ENCODE assay signal across 28 mouse cellular contexts in genomic region chr2:45338809-45339208, GRCm38 (mm10).
DNase-seq lines count a peak whose midpoint lies in the region; ATAC-seq and TF ChIP-seq lines count a peak whose summit lies in the region.
"Had no signal": no experiment of that assay in that cellular context is flagged by ENCODE, and none has a peak within 500 bp of the region (broad histone marks: within the 10 kb centered on the region; RNA-seq: fewer than 3 reads in every experiment).

No protein-coding gene starts in this region.

- no peaks in the 10 kb centered on the region for H3K9me3 ChIP-seq in forebrain, embryonic 14.5 days (replicated peaks; ENCODE audit: control insufficient read depth, low read length)
- no peaks in the 10 kb centered on the region; the same call in 1 of the 2 replicates for H3K9me3 ChIP-seq in forebrain, embryonic 13.5 days (replicated peaks)
- no peaks in the 10 kb centered on the region for H3K9me3 ChIP-seq in lung, embryonic 14.5 days (ENCODE audit: low read depth, low read length)
- no peaks in the 10 kb centered on the region for H3K9me3 ChIP-seq in lung, postnatal 0 days (ENCODE audit: low read length)
- H3K9me3 ChIP-seq: embryonic facial prominence, embryonic 13.5 days; embryonic facial prominence, embryonic 15.5 days; forebrain, embryonic 10.5 days; forebrain, embryonic 12.5 days; G1E had no signal

- H3K9ac ChIP-seq in forebrain, embryonic 14.5 days (ENCODE audit: low read length) = no peak overlapping the region
- H3K9ac ChIP-seq in forebrain, embryonic 13.5 days = no peak overlapping the region
- H3K9ac ChIP-seq in lung, embryonic 14.5 days = no peak overlapping the region
- no peak overlapping the region for H3K9ac ChIP-seq in lung, postnatal 0 days (replicated peaks; ENCODE audit: low read depth)
- H3K9ac ChIP-seq: embryonic facial prominence, embryonic 13.5 days; embryonic facial prominence, embryonic 15.5 days; forebrain, embryonic 12.5 days had no signal

- peak; percentile 26 for DNase-seq in forebrain, embryonic 14.5 days (ENCODE audit: low spot score)
- DNase-seq in lung, embryonic 14.5 days = peak; percentile 70
- no peak for DNase-seq in lung, postnatal 0 days (ENCODE audit: low spot score)
- DNase-seq in lung, postnatal 10 days = peak; percentile 9
- no peak for DNase-seq in lung, postnatal 36 days
- DNase-seq: adrenal gland, adult 8-10 months; adrenal gland, postnatal 14 days; adrenal gland, postnatal 36 days; B cell, adult 2 months; cerebellum, adult 11 months; cerebellum, adult 18-20 months; cerebellum, adult 8-10 months; cerebellum, adult 9-11 months; cerebellum, postnatal 14 days; cerebellum, postnatal 36 days; embryo, embryonic 11 days had no signal

- H3K4me2 ChIP-seq in forebrain, embryonic 14.5 days (ENCODE audit: low read length) = no peak overlapping the region
- H3K4me2 ChIP-seq in forebrain, embryonic 13.5 days = no peak overlapping the region
- H3K4me2 ChIP-seq in lung, embryonic 14.5 days = no peak overlapping the region
- H3K4me2 ChIP-seq in lung, postnatal 0 days (replicated peaks; ENCODE audit: low read depth, low read length) = no peak overlapping the region
- H3K4me2 ChIP-seq: embryonic facial prominence, embryonic 13.5 days; embryonic facial prominence, embryonic 15.5 days; forebrain, embryonic 12.5 days had no signal

- no peaks in the 10 kb centered on the region for H3K36me3 ChIP-seq in forebrain, embryonic 14.5 days (ENCODE audit: control insufficient read depth, insufficient read depth, low read length)
- no peaks in the 10 kb centered on the region for H3K36me3 ChIP-seq in forebrain, embryonic 13.5 days (ENCODE audit: poor library complexity, severe bottlenecking)
- no peaks in the 10 kb centered on the region for H3K36me3 ChIP-seq in lung, embryonic 14.5 days (ENCODE audit: insufficient read depth)
- no peaks in the 10 kb centered on the region for H3K36me3 ChIP-seq in lung, postnatal 0 days (ENCODE audit: insufficient read depth, low read length)
- H3K36me3 ChIP-seq: embryonic facial prominence, embryonic 13.5 days; embryonic facial prominence, embryonic 15.5 days; forebrain, embryonic 10.5 days; forebrain, embryonic 12.5 days; G1E had no signal

- ATAC-seq in forebrain, embryonic 14.5 days = no peak
- ATAC-seq in forebrain, embryonic 13.5 days = no peak
- ATAC-seq in lung, embryonic 14.5 days (ENCODE audit: insufficient read depth) = peak; percentile 54; the same call in 1 of the 2 replicates
- no peak for ATAC-seq in lung, postnatal 0 days
- ATAC-seq: activated CD4-positive, CD25-positive, alpha-beta regulatory T cell, adult 4 months; CD4-positive, CD25-positive, alpha-beta regulatory T cell, adult 4 months; forebrain, embryonic 16.5 days; Patski had no signal

- no peak overlapping the region for H3K4me3 ChIP-seq in forebrain, embryonic 14.5 days (ENCODE audit: low read depth, low read length)
- no peak overlapping the region for H3K4me3 ChIP-seq in forebrain, embryonic 13.5 days
- H3K4me3 ChIP-seq in lung, embryonic 14.5 days (ENCODE audit: low read depth, low read length) = no peak overlapping the region
- no peak overlapping the region for H3K4me3 ChIP-seq in lung, postnatal 0 days (ENCODE audit: low read depth, low read length)
- H3K4me3 ChIP-seq: embryonic facial prominence, embryonic 13.5 days; embryonic facial prominence, embryonic 15.5 days; erythroblast, embryonic 14.5 days; forebrain, embryonic 10.5 days; forebrain, embryonic 12.5 days had no signal

- no peak for TF ChIP-seq EP300 in lung, postnatal 0 days (IDR thresholded peaks at IDR 0.05)

- no peaks in the 10 kb centered on the region for H3K4me1 ChIP-seq in forebrain, embryonic 14.5 days (ENCODE audit: control insufficient read depth, insufficient read depth, low read length)
- no peaks in the 10 kb centered on the region for H3K4me1 ChIP-seq in forebrain, embryonic 13.5 days
- peaks cover 2% of the 10 kb centered on the region; the same call in 1 of the 2 replicates for H3K4me1 ChIP-seq in lung, embryonic 14.5 days (ENCODE audit: insufficient read depth)
- H3K4me1 ChIP-seq in lung, postnatal 0 days (ENCODE audit: insufficient read depth, low read depth, low read length) = no peaks in the 10 kb centered on the region
- H3K4me1 ChIP-seq: embryonic facial prominence, embryonic 13.5 days; embryonic facial prominence, embryonic 15.5 days; forebrain, embryonic 10.5 days; forebrain, embryonic 12.5 days had no signal

- H3K27ac ChIP-seq in forebrain, embryonic 14.5 days (ENCODE audit: low read depth, low read length) = no peak overlapping the region
- H3K27ac ChIP-seq in forebrain, embryonic 13.5 days = no peak overlapping the region
- no peak overlapping the region for H3K27ac ChIP-seq in lung, embryonic 14.5 days (ENCODE audit: low read depth)
- no peak overlapping the region for H3K27ac ChIP-seq in lung, postnatal 0 days (ENCODE audit: low read length)
- H3K27ac ChIP-seq: embryonic facial prominence, embryonic 13.5 days; embryonic facial prominence, embryonic 15.5 days; forebrain, embryonic 10.5 days; forebrain, embryonic 12.5 days had no signal

- no peaks in the 10 kb centered on the region for H3K27me3 ChIP-seq in forebrain, embryonic 14.5 days (replicated peaks; ENCODE audit: control insufficient read depth, insufficient read depth, low read length)
- H3K27me3 ChIP-seq in forebrain, embryonic 13.5 days = no peaks in the 10 kb centered on the region
- H3K27me3 ChIP-seq in lung, embryonic 14.5 days (ENCODE audit: insufficient read depth, low read length) = no peaks in the 10 kb centered on the region
- H3K27me3 ChIP-seq in lung, postnatal 0 days (replicated peaks; ENCODE audit: insufficient read depth, low read length) = no peaks in the 10 kb centered on the region
- H3K27me3 ChIP-seq: CH12.LX; embryonic facial prominence, embryonic 13.5 days; embryonic facial prominence, embryonic 15.5 days; forebrain, embryonic 12.5 days; Patski had no signal

- no peak for TF ChIP-seq CTCF in lung, embryonic 14.5 days (IDR thresholded peaks at IDR 0.05; ENCODE audit: low read depth)
- no peak for TF ChIP-seq CTCF in lung, postnatal 0 days (IDR thresholded peaks at IDR 0.05)

Comparison
In these comparisons a context has a peak if more than half of its experiments do, and no peak if none do; other contexts are left out.
1. DNase-seq: peak in forebrain, embryonic 14.5 days (single experiment), lung, embryonic 14.5 days (single experiment) and lung, postnatal 10 days (single experiment); none in lung, postnatal 0 days (single experiment) and lung, postnatal 36 days (single experiment).